Mouse (Mus musculus) neural tube, embryonic 12.5 days (tissue): ENCODE data around the gene Dusp5. TPM values are rescaled to one million over a fixed set of nuclear protein-coding genes. Genes with fewer than 3 reads are reported as not detected.

ENCODE experiments used
- ATAC-seq: fragments of 200-750 bp; cut with Nextera tagmentation; 2 replicates; pipeline ENCODE4 v1.8.0; 2017; ENCODE audit warnings: low read depth, mild to moderate bottlenecking, moderate TSS enrichment, moderate library complexity; ENCODE audit not compliant: low FRiP score
- H3K27ac ChIP-seq: fragments of 300-500 bp; sonication (generic); 2 replicates; pipeline ENCODE4 v1.5.1; 2016
- H3K27me3 ChIP-seq: fragments of 300-500 bp; sonication (generic); replicated peaks from 2 replicates; pipeline ENCODE4 v1.6.1; 2016; ENCODE audit warnings: mild to moderate bottlenecking
- H3K36me3 ChIP-seq: fragments of 300-500 bp; sonication (generic); 2 replicates; pipeline ENCODE4 v1.6.1; 2016; ENCODE audit warnings: mild to moderate bottlenecking
- H3K4me1 ChIP-seq: fragments of 300-500 bp; sonication (generic); 2 replicates; pipeline ENCODE4 v1.6.1; 2016
- H3K4me2 ChIP-seq: fragments of 300-500 bp; sonication (generic); replicated peaks from 2 replicates; pipeline ENCODE4 v1.6.1; 2016; ENCODE audit warnings: mild to moderate bottlenecking
- H3K4me3 ChIP-seq: fragments of 300-500 bp; sonication (generic); 2 replicates; pipeline ENCODE4 v1.5.1; 2016
- H3K9ac ChIP-seq: fragments of 300-500 bp; sonication (generic); 2 replicates; pipeline ENCODE4 v1.6.1; 2016; ENCODE audit warnings: mild to moderate bottlenecking
- H3K9me3 ChIP-seq: fragments of 300-500 bp; sonication (generic); 2 replicates; pipeline ENCODE4 v1.6.1; 2016; ENCODE audit warnings: mild to moderate bottlenecking
- WGBS: fragments of 180-500 bp; shearing (Covaris S2); methylation state at CpG from one replicate; pipeline ENCODE4 v1.1.7; 2016; 5-methylcytosine and 5-hydroxymethylcytosine counted together
- polyA plus RNA-seq: library from polyadenylated mRNA; unstranded; fragments of >200 nt; fragmentation: Nextera tagmentation; extraction: Ambion mirVana; gene quantifications from 2 replicates; pipeline ENCODE4 v1.2.1, GENCODE M21; 2016

Dusp5 gene
- 3.4 and 3.8 TPM in 2 replicates for polyA plus RNA-seq

- peak; percentile 94 for ATAC-seq
- Histone ChIP-seq H3K9ac (peak within 1 kb of the TSS; percentile 72), H3K27ac (no peak within 1 kb of the TSS), H3K27me3 (peaks cover 32% of the 10 kb centered on the region), H3K4me1 (peaks cover 14% of the 10 kb centered on the region), H3K9me3 (no peaks in the 10 kb centered on the region), H3K4me2 (peak within 1 kb of the TSS; percentile 93), H3K4me3 (peak within 1 kb of the TSS; percentile 63), H3K36me3 (no peaks in the 10 kb centered on the region)
- under 1% methylated on average over 81 of the region's 84 CpGs for WGBS
Observed at GRCm38 (mm10) chr19:53528752-53529454, at the start of gene Dusp5. Gene Dusp5, plus strand, starts transcription at chr19:53529109.

- Histone ChIP-seq H3K27ac (no peak overlapping the region), H3K36me3 (no peaks in the 10 kb centered on the region), H3K9ac (no peak overlapping the region), H3K4me1 (no peaks in the 10 kb centered on the region), H3K4me3 (no peak overlapping the region), H3K4me2 (no peak overlapping the region), H3K27me3 (no peaks in the 10 kb centered on the region), H3K9me3 (no peaks in the 10 kb centered on the region)
- 83% methylated on average over 8 of the region's 8 CpGs for WGBS
- no peak for ATAC-seq
Observed at GRCm38 (mm10) chr19:53479590-53479989, 49.3 kb upstream of the Dusp5 start.

GRCm38 (mm10) chr19:53482093-53482492 is 46.8 kb upstream of the Dusp5 start:
- 67% methylated on average over 6 of the region's 6 CpGs for WGBS
- ATAC-seq = no peak
- H3K27me3 ChIP-seq = no peaks in the 10 kb centered on the region

GRCm38 (mm10) chr19:53482527-53482926 is 46.4 kb upstream of the Dusp5 start:
- WGBS = 87% methylated on average over 5 of the region's 5 CpGs

More at GRCm38 (mm10) chr19:53482093-53482492, 46.8 kb upstream of the Dusp5 start:
- Histone ChIP-seq H3K4me2 (no peak overlapping the region), H3K9ac (no peak overlapping the region), H3K27ac (no peak overlapping the region), H3K9me3 (no peaks in the 10 kb centered on the region), H3K4me1 (no peaks in the 10 kb centered on the region), H3K36me3 (no peaks in the 10 kb centered on the region), H3K4me3 (no peak overlapping the region)

GRCm38 (mm10) chr19:53483984-53484383 is 44.9 kb upstream of the Dusp5 start:
- Histone ChIP-seq H3K4me1 (no peaks in the 10 kb centered on the region), H3K27me3 (no peaks in the 10 kb centered on the region), H3K36me3 (no peaks in the 10 kb centered on the region), H3K9me3 (no peaks in the 10 kb centered on the region), H3K4me3 (no peak overlapping the region), H3K27ac (no peak overlapping the region), H3K4me2 (no peak overlapping the region), H3K9ac (no peak overlapping the region)
- 94% methylated on average over 8 of the region's 8 CpGs for WGBS
- no peak for ATAC-seq

More at GRCm38 (mm10) chr19:53482527-53482926, 46.4 kb upstream of the Dusp5 start:
- no peaks in the 10 kb centered on the region for H3K27me3 ChIP-seq
- H3K4me3 ChIP-seq = no peak overlapping the region
- no peaks in the 10 kb centered on the region for H3K36me3 ChIP-seq
- H3K9me3 ChIP-seq = no peaks in the 10 kb centered on the region
- H3K9ac ChIP-seq = no peak overlapping the region
- no peak overlapping the region for H3K4me2 ChIP-seq
- no peak for ATAC-seq
- H3K4me1 ChIP-seq = no peaks in the 10 kb centered on the region
- no peak overlapping the region for H3K27ac ChIP-seq

GRCm38 (mm10) chr19:53484918-53485317 is 44.0 kb upstream of the Dusp5 start:
- 88% methylated on average over 3 of the region's 3 CpGs for WGBS
- no peaks in the 10 kb centered on the region for H3K27me3 ChIP-seq
- no peak overlapping the region for H3K27ac ChIP-seq
- no peak for ATAC-seq
- H3K9ac ChIP-seq = no peak overlapping the region
- no peaks in the 10 kb centered on the region for H3K9me3 ChIP-seq
- no peak overlapping the region for H3K4me3 ChIP-seq
- H3K36me3 ChIP-seq = no peaks in the 10 kb centered on the region
- no peaks in the 10 kb centered on the region for H3K4me1 ChIP-seq
- no peak overlapping the region for H3K4me2 ChIP-seq

- Histone ChIP-seq H3K9ac (no peak overlapping the region), H3K4me1 (no peaks in the 10 kb centered on the region), H3K4me3 (no peak overlapping the region), H3K27ac (no peak overlapping the region), H3K4me2 (no peak overlapping the region), H3K27me3 (no peaks in the 10 kb centered on the region), H3K36me3 (no peaks in the 10 kb centered on the region), H3K9me3 (no peaks in the 10 kb centered on the region)
- ATAC-seq = no peak
- WGBS = 90% methylated on average over 12 of the region's 12 CpGs
Observed at GRCm38 (mm10) chr19:53489187-53489586, 39.7 kb upstream of the Dusp5 start.

GRCm38 (mm10) chr19:53489910-53490309 is 39.0 kb upstream of the Dusp5 start:
- H3K9ac ChIP-seq = no peak overlapping the region
- no peaks in the 10 kb centered on the region for H3K9me3 ChIP-seq
- no peaks in the 10 kb centered on the region for H3K27me3 ChIP-seq
- H3K27ac ChIP-seq = no peak overlapping the region
- no peaks in the 10 kb centered on the region for H3K36me3 ChIP-seq
- ATAC-seq = no peak
- WGBS = 81% methylated on average over 1 of the region's 1 CpGs
- no peaks in the 10 kb centered on the region for H3K4me1 ChIP-seq
- no peak overlapping the region for H3K4me2 ChIP-seq
- no peak overlapping the region for H3K4me3 ChIP-seq

GRCm38 (mm10) chr19:53490898-53491297 is 38.0 kb upstream of the Dusp5 start:
- H3K27ac ChIP-seq = no peak overlapping the region
- no peaks in the 10 kb centered on the region for H3K36me3 ChIP-seq
- ATAC-seq = no peak
- H3K4me2 ChIP-seq = no peak overlapping the region
- H3K9ac ChIP-seq = no peak overlapping the region
- H3K9me3 ChIP-seq = no peaks in the 10 kb centered on the region
- H3K4me1 ChIP-seq = no peaks in the 10 kb centered on the region
- no peak overlapping the region for H3K4me3 ChIP-seq
- 78% methylated on average over 8 of the region's 8 CpGs for WGBS
- H3K27me3 ChIP-seq = no peaks in the 10 kb centered on the region

GRCm38 (mm10) chr19:53492528-53492927 is 36.4 kb upstream of the Dusp5 start:
- no peaks in the 10 kb centered on the region for H3K4me1 ChIP-seq
- no peaks in the 10 kb centered on the region for H3K27me3 ChIP-seq
- H3K4me2 ChIP-seq = no peak overlapping the region
- H3K4me3 ChIP-seq = no peak overlapping the region
- WGBS = 89% methylated on average over 4 of the region's 4 CpGs
- no peak for ATAC-seq
- no peaks in the 10 kb centered on the region for H3K9me3 ChIP-seq
- H3K36me3 ChIP-seq = no peaks in the 10 kb centered on the region
- no peak overlapping the region for H3K27ac ChIP-seq
- H3K9ac ChIP-seq = no peak overlapping the region

GRCm38 (mm10) chr19:53493866-53494265 is 35.0 kb upstream of the Dusp5 start:
- Histone ChIP-seq H3K4me3 (no peak overlapping the region), H3K36me3 (no peaks in the 10 kb centered on the region), H3K27me3 (no peaks in the 10 kb centered on the region), H3K9me3 (no peaks in the 10 kb centered on the region), H3K4me2 (no peak overlapping the region), H3K4me1 (no peaks in the 10 kb centered on the region), H3K27ac (no peak overlapping the region), H3K9ac (no peak overlapping the region)
- no peak for ATAC-seq
- WGBS = 67% methylated on average over 5 of the region's 5 CpGs

- Histone ChIP-seq H3K36me3 (no peaks in the 10 kb centered on the region), H3K9me3 (no peaks in the 10 kb centered on the region), H3K27ac (no peak overlapping the region), H3K4me3 (no peak overlapping the region), H3K4me2 (no peak overlapping the region), H3K27me3 (no peaks in the 10 kb centered on the region), H3K4me1 (peaks cover 3% of the 10 kb centered on the region; the same call in 1 of the 2 replicates), H3K9ac (no peak overlapping the region)
- no peak for ATAC-seq
- WGBS = 69% methylated on average over 3 of the region's 3 CpGs
Observed at GRCm38 (mm10) chr19:53497910-53498309, 31.0 kb upstream of the Dusp5 start.

- Histone ChIP-seq H3K27me3 (no peaks in the 10 kb centered on the region), H3K4me3 (no peak overlapping the region)
- 92% methylated on average over 8 of the region's 8 CpGs for WGBS
Observed at GRCm38 (mm10) chr19:53499049-53499448, 29.9 kb upstream of the Dusp5 start.

More at GRCm38 (mm10) chr19:53499049-53499448, 29.9 kb upstream of the Dusp5 start:
- Histone ChIP-seq H3K4me1 (peaks cover 5% of the 10 kb centered on the region; the same call in 1 of the 2 replicates), H3K27ac (no peak overlapping the region), H3K4me2 (no peak overlapping the region), H3K9me3 (no peaks in the 10 kb centered on the region), H3K9ac (no peak overlapping the region), H3K36me3 (no peaks in the 10 kb centered on the region)
- no peak for ATAC-seq
